10 mouse cellular contexts compared by ENCODE assay signal in genomic region chr14:37355968-37356704, GRCm38 (mm10).
DNase-seq lines count a peak whose midpoint lies in the region; ATAC-seq lines count a peak whose summit lies in the region.
"Had no signal": no experiment of that assay in that cellular context is flagged by ENCODE, and none has a peak within 500 bp of the region (broad histone marks: within the 10 kb centered on the region; RNA-seq: fewer than 3 reads in every experiment).

No protein-coding gene starts in this region.

- peak; percentile 86 for ATAC-seq in hindbrain, embryonic 16.5 days
- ATAC-seq in megakaryocyte progenitor cell, adult 5-6 weeks (replicated peaks; ENCODE audit: poor library complexity) = peak; percentile 84
- no peak for ATAC-seq in erythroblast, adult 5-6 weeks (replicated peaks; ENCODE audit: low FRiP score, poor library complexity, severe bottlenecking)

- no peaks in the 10 kb centered on the region; the same call in 1 of the 2 replicates for H3K9me3 ChIP-seq in forebrain, embryonic 10.5 days
- no peaks in the 10 kb centered on the region for H3K9me3 ChIP-seq in hindbrain, embryonic 16.5 days (ENCODE audit: control insufficient read depth, low read length)
- H3K9me3 ChIP-seq: heart, embryonic 15.5 days; stomach, embryonic 15.5 days had no signal

- peak overlapping the region; percentile 66 for H3K27ac ChIP-seq in forebrain, embryonic 10.5 days
- no peak overlapping the region for H3K27ac ChIP-seq in hindbrain, embryonic 16.5 days (ENCODE audit: low read depth, low read length)
- H3K27ac ChIP-seq: heart, embryonic 15.5 days; stomach, embryonic 15.5 days had no signal

- DNase-seq in NIH3T3 (ENCODE audit: low read depth) = peak; percentile 9
- DNase-seq in c-Kit-negative CD71-positive TER-119-positive erythroid progenitor cells, embryonic 14.5 days (ENCODE audit: low read depth, low spot score) = peak; percentile 1
- peak; percentile 83 for DNase-seq in forebrain, embryonic 10.5 days (ENCODE audit: extremely low spot score, low spot score)
- peak; percentile 79 to 81 for DNase-seq in layer of hippocampus, postnatal 14 days (ENCODE audit: low spot score in 2 of 2)
- DNase-seq in right cerebral cortex, postnatal 4 days = peak; percentile 82

- WGBS in forebrain, embryonic 10.5 days = 25% methylated on average over 9 of the region's 9 CpGs
- 27% methylated on average over 9 of the region's 9 CpGs for WGBS in hindbrain, embryonic 16.5 days

- H3K4me1 ChIP-seq in forebrain, embryonic 10.5 days = peaks cover 7% of the 10 kb centered on the region
- peaks cover 2% of the 10 kb centered on the region; the same call in 1 of the 2 replicates for H3K4me1 ChIP-seq in hindbrain, embryonic 16.5 days (ENCODE audit: control insufficient read depth, insufficient read depth, low read depth, low read length)
- H3K4me1 ChIP-seq: heart, embryonic 15.5 days; stomach, embryonic 15.5 days had no signal

- H3K4me2 ChIP-seq in hindbrain, embryonic 16.5 days (ENCODE audit: low read length) = peak overlapping the region; percentile 34
- H3K4me2 ChIP-seq: heart, embryonic 15.5 days; stomach, embryonic 15.5 days had no signal

- no peaks in the 10 kb centered on the region for H3K27me3 ChIP-seq in forebrain, embryonic 10.5 days (ENCODE audit: poor library complexity, severe bottlenecking)
- H3K27me3 ChIP-seq in hindbrain, embryonic 16.5 days (replicated peaks; ENCODE audit: control insufficient read depth, insufficient read depth, low read length) = no peaks in the 10 kb centered on the region
- H3K27me3 ChIP-seq: heart, embryonic 15.5 days; stomach, embryonic 15.5 days had no signal

- peak overlapping the region; percentile 26; the same call in 1 of the 2 replicates for H3K4me3 ChIP-seq in forebrain, embryonic 10.5 days
- H3K4me3 ChIP-seq in hindbrain, embryonic 16.5 days (ENCODE audit: low read length) = no peak overlapping the region
- H3K4me3 ChIP-seq: heart, embryonic 15.5 days; stomach, embryonic 15.5 days had no signal

- H3K9ac ChIP-seq in hindbrain, embryonic 16.5 days (ENCODE audit: low read depth, low read length) = no peak overlapping the region
- H3K9ac ChIP-seq: heart, embryonic 15.5 days; stomach, embryonic 15.5 days had no signal

- H3K36me3 ChIP-seq in forebrain, embryonic 10.5 days (replicated peaks) = no peaks in the 10 kb centered on the region
- no peaks in the 10 kb centered on the region for H3K36me3 ChIP-seq in hindbrain, embryonic 16.5 days (ENCODE audit: control insufficient read depth, insufficient read depth, low read length)
- H3K36me3 ChIP-seq: heart, embryonic 15.5 days; stomach, embryonic 15.5 days had no signal

Comparison
In these comparisons a context has a peak if more than half of its experiments do, and no peak if none do; other contexts are left out.
1. DNase-seq: peak in every context shown above with its lines; median percentile 83 in forebrain, embryonic 10.5 days; 82 in right cerebral cortex, postnatal 4 days; 80 in layer of hippocampus, postnatal 14 days; 9 in NIH3T3; 1 in c-Kit-negative CD71-positive TER-119-positive erythroid progenitor cells, embryonic 14.5 days.